Mouse (Mus musculus): ENCODE measurements around the gene Gm20431.

Gm20431 gene

DNA sequence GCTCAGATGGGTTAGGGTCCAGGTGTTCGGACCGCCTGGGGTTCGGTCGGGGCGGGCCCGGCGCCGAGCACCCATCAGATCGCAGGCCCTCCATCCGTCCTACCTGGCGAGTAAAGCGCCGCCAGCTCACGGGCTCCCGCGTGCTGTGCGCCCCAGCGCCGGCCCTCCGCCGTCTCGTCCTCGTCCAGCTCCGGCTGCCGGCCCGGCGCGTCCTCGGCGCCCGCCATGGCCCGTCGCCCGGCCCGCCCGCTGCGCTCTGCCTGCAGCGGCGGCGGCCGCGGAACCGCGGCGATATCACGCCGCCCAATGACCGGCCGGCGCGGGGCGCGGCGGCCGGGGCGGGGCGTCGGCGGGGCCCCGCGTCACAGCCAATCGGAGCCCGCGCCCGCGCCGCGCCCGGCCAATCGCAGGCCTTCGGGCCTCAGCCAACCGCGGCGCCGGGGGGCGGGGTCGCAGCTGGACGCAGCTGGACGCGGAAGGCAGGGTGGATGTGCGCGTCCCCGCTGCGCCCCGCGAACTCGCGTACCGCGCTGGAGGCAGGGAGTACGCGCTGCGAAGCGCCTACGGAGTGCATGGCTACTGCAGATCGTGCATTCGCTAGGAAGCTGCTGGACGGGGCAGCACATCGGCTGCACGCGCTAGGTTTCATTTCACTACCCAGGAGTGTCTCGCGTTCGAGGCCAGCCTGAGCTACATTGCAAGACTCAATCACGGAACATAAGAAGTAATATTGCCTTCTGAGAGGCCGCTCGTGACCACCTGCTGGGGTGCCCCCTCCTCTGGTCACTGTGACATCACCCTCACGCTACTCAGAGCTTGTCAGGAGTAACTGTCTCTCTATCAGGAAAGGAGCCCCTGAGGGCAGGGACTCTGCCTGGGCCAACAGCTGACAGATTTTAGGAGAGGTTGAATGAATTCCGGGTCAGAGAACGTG, at the start of gene Gm20431:
Gene Gm20431 (minus strand): TSS at position 227 of the 934 bp plus-strand sequence.
- peak; percentile 94 for DNase-seq (ENCODE audit: low spot score)

DNA sequence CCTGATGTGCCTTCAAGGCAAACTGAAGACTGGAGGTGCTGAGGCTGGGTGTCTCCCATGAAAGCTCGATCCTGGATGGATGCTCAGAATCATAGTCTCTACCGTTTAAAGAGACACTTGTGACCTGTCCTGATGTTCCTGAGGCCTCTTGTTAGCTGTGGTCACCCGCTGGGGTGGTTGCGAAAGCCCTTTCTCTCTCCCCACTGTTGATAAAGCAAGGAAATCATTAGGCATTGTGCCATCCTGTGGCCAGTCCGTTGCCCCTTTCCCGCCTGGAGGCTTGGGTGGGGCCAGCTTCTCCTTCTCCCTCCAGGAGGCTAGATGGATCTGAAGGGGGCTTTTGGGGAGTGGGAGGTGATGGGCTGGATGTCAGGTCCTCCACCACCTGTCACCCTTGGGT, 49.3 kb upstream of the Gm20431 start:
- no peak for DNase-seq (ENCODE audit: low spot score)

DNA sequence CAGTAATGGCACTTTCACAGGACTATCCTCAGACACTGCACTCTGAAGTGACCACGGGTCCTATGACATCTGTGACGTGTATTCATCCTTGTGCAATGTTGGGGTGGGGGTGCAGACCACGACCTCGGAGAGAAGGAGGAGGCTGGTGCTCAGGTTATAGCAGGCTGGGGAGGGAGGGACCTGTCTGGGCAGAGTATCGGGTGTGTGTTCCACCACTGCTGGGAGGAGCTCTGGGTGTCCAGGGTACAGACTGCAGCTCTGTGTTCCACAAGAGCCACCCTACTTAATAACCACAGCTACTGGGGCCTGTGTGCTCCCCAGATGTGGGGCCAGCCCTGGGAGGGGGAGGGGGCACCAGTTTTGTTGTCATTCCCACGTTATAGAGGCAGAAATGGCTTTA, 48.7 kb upstream of the Gm20431 start:
- DNase-seq (ENCODE audit: low spot score), result no peak

DNA sequence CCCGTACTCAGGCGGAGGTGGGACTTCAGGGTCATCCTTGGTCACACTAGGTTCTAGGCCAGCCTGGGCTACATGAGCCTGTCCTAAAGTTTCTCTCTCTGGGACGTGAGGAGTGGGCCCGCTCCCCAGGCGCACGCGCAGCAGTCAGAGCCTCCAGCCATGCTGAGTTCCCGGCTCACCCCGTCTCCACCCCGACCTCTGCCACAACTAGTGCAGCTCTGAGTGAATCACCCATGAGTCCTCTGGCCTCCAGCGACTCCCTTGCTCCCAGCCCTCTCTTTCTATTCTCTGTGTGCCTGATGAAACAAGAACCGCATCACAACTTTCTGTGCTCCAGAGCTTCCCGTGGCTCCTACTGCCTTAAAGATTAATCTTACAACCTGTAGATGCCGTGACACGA, 47.1 kb upstream of the Gm20431 start:
- no peak for DNase-seq (ENCODE audit: low spot score)

DNA sequence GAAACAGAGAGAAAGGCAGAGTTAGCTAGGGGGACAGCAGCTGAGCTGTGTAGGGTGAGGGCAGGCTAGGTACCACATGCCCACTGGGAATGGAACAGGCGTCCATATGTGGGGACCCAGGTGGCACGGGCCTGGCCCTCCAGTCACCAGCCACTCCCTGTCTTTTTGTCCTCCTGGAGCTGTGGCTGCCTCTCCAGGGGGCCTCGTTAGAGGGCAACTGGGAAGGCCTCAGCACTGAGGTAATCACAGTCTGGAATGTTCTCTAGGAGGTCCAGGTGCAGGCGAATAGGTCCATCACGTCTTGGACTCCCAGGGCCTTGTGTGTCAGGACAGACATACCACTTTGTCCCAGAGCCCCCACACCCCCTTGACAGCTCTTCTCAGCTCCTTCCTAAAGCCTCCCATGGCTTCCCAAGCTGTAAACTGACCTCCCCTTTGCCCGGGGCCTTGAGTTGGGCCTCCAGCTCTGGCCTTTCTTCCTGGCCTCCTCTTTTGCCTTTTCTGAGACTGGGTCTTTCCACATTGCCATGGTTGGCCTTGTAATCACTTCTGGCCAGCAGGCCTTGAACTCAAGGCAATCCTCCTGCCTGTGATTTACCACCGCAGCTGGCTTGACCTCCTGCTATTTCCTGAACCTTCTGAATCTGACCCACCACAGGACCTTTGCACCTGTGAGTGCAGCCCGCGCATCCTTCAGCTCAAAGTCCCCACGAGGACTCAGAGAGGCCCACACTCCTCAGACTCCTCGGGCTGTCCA, 45.1 kb upstream of the Gm20431 start:
- no peak for DNase-seq (ENCODE audit: low spot score)

DNA sequence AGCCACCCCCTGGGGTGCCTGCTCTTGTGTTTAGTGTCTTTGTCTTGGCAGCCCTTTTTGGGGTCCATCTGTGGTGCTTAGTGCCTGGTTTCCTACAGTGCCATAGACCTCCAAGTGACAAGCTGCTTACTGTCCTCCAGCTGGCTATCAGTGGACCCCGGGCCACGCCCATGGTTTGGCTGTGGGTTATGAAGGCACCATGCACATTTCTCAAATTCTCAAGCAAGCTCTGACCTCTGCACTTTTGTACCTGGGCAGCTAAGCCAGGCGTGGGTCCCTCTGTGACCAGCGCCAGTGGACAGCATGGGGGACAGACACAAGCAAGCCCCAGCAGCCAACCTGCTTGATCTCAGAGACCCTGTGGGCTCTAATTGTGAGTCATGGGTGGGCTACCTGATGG, 43.1 kb upstream of the Gm20431 start:
- DNase-seq (ENCODE audit: low spot score), result no peak

DNA sequence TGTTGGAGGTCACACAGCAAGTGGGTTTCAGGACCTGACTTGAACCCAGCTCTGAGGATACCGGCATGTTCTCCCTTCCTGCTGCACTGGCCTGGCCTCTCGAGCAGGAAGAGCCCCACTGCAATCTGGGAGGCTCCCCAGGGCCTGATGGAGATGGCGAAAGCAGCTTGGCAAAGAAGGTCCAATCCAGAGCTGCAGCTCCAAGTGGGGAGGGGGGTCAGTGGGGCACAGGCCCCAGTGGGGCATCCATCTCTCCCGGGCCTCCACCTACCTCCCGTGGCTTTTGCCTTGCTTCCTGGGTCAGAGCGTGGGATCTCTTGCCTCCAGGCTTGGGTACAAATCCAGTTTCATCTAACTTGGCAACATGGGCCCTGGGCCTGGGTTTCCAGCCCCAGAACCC, 40.8 kb upstream of the Gm20431 start:
- DNase-seq (ENCODE audit: low spot score), result no peak

DNA sequence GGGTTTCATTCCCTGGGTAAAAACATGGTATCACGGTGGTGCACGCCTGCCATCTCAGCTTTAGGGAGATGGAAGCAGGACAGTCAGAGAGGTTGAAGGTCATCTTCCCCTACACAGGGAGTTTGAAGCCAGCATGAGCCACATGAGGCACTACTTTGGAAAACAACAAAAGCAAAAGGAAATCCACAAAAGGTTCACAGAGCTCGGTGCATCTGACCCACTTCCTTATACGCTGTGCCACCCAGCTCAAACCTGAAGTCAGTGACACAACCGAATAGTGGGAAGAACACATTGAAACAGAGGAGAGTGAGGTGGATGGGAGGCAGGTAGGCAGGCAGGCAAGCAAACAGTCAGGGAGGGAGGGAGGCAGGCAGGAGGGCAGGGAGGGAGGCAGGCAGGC, 40.2 kb upstream of the Gm20431 start:
- DNase-seq (ENCODE audit: low spot score), result no peak

DNA sequence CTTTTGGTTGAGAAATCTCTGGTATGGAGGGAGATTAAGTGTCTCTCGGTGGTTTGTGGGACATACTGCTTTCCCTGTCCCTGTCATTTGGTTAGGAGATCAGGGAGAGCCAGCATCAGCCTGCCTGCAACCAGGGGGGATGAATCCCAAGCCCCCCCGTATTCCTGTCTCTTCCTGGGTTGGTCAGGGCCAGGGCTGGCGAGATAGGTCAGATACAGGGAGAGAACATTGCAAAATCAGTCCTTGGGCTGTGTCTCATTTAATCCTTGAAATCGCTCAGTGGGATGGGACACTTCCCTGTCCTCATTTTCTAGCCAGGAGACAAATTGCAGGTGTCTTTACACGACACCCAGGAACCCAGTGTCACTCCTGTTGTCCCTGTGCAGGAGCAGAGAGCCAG, 38.7 kb upstream of the Gm20431 start:
- DNase-seq (ENCODE audit: low spot score), result no peak

DNA sequence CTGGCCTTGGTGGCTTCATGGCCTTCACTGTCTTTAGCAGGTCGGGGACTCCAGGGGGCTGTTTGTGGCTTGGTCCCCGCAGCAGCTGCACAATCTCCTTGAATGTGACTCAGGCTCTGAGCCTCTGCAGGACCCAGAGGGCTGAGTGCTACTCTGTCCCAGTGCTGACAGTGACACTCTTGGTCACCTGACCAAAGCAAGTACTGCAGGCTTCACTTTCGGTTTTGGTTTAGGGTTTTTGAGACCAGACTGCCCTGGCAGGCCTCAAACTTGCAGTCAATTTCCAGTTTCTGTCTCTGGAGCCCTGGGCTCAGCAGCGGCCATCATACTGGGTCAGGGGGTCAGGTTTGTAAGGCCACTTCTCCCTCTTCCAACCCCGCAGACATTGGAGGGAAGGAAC, 36.6 kb upstream of the Gm20431 start:
- DNase-seq (ENCODE audit: low spot score), result no peak

DNA sequence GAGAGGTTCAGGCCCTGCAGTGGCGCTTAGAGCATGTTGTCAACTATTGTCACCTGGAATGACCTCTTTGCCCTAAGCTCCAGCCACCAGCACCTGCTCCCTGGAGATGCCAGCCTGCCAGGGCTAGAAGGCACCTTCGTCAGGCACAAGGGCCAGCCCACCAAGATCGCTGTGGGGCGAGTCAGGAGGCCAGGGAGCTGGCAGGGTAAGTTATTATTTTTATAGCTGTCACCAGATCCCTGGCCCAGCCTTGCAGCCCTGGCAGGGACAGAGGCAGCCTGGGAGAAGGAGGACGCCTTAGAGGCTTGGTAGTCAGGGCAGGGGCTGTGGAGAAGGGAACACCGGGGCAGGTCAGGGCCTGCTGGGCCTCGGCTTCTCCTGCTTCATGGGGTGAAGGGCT, 34.8 kb upstream of the Gm20431 start:
- DNase-seq (ENCODE audit: low spot score), result no peak

DNA sequence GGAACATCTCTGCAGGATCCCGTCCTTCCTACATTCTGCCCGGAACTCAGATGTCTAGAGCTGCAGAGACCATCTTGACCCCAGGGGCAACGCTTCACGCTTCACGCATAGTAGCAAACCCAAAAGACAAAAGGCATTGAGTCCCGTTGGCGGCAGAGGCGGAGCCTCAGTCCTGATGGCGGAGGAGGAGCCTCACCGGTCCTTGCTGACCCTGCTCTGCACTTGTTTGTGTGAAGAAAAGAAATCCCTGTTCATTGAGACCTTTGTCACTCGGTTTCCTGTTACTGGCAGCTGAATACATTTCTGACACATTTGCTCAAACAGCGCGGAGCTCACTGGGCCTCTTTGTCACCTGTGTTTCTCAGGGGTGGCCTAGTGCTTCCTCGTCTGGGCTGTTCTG, 34.2 kb upstream of the Gm20431 start:
- no peak for DNase-seq (ENCODE audit: low spot score)

DNA sequence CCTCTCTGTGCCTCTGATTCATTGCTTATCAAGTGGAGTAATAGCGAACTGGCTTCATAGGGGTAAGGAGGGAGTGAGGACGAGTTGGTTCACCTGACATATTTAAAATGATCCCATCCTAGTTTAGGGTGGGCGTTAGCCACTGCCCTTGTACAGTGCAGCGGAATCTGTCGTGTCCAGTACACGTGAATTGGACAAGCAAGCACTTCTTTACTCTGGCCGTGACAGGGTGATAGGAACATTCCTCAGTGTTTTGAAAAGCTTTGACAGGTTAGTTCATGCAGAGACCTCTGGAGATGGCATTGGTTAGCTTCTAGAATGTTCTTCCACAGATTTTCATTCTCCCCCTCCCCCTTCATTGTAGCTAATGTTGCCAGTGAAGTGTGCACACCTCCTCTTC, 33.7 kb upstream of the Gm20431 start:
- no peak for DNase-seq (ENCODE audit: low spot score)

DNA sequence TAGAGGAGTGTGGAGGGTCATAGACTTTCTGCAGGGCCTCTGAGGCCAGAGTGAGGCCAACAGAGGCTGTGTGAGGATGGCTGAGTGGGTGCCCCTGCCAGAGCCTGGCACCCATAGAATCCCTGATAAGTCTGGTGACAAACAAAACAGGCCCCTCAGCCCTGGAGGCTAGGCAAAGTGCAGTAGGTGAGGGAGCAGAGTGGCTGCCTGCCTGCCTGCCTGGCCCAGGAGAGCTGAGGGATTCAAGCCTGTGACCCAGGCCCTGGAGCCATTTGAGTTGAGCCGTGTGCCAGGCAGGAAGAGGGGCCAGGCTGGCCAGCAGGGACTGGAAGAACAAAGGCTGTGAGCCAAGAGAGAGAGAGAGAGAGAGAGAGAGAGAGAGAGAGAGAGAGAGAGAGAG, 32.9 kb upstream of the Gm20431 start:
- DNase-seq (ENCODE audit: low spot score), result no peak

DNA sequence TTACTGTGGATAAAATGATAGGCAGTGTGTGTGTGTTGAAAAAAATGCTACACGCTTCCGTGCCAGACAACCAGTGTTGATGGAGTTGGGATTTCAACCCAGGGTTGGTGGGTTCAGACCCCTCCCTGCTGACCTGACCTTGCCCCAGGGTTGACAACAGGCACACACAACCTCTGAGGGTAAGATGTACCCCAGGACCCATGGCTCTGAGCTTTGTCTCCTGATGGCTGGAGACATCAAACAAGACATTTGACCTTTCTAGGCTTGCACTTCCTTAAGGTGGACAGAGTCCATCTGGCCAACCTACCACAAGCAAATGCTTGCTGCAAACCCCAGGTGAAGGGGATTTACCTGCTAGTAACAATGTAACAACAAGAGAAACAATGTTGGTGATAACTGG, 32.2 kb upstream of the Gm20431 start:
- DNase-seq (ENCODE audit: low spot score), result no peak

DNA sequence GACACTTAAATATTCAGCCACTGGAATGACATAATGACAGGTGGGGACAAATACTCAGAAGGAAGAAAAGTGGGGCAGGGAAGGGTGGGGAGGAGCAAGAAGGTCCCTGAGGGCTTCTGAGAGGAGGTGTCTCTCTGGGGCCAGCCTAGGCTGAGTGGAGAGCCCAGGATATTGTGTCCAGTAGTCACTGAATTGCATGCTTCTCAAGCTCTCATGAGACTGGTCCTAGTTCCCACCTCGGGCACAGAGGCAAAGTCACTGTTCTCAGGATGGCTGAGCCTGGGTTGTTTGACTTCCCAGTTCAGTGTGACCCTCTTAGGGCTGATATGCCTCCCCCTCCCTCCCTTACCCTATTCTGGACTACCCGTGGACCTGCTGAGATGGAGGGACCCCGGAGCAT, 31.5 kb upstream of the Gm20431 start:
- DNase-seq (ENCODE audit: low spot score), result no peak

DNA sequence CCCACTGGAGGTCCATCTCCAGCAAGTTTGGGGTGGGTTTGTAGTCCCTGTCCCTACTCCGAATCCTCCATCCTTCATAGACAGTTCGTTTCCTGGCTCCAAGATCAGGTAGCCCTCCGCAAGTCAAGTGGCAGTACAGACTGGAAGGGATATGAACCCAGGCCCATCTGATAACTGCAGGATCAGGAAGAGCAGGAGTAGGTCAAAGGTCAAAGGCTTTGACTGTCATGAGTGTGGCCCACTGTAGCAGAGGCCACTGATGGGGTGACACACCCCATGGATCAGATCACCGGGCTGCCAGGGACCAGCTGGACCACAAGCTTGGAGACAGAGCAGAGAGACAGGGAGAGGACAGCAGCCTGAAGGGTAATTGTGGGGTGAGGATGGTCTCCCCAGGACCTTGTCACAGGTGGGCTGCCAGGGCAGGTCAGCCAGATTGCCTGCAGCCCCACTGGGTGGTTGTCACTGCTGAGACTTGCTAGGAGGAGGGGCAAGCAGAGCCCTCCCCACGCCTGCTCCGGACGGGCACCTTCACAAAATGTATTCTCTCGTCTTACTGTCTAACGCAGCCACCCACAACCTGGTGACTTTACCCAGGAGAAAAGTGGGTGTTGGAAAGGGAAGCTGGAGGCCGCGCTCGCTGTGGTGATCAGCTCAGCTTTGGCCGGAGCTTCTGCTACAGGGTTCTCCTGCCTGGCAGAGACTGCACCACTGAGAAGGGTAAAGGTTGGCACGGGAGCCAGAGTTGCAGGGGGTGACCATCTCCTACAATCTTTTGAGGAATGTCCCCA, 30.8 kb upstream of the Gm20431 start:
- no peak for DNase-seq (ENCODE audit: low spot score)

DNA sequence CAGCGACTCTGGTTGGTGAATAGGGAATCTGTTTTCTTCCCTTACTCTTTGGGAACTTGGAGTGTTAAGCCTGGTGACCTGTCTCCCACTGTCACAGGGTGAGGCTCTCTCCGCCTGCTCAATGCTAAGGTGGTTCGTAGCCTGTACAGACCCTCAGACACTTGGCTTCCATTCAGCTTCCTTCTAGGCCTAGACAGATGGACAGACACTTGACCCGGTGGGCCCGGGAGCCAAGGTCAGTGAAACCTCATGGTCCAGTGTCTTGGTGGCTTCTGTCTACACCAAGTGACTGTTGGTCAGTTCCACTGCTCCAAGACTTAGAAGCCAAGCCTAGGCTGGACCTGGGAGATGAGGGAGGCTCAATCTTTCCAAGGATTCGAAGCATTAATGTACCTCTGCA, 30.1 kb upstream of the Gm20431 start:
- DNase-seq (ENCODE audit: low spot score), result no peak

DNA sequence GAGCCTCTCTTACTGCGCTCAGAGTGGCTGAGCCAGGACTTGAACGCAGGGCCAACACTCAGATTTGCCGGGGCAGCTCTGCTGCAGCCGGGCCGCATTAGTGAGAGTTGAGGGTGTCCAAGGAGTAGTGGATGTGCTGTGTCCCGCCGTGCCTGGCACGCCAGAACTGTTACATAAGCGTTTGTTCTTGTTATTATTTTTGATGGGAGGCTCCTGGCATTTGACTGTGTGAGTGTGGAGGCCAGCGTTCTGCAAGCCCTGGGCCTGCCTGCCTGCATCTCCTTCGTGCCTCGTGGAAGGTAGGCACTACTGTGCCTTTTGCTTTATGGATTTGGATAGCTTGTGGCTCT, 29.6 kb upstream of the Gm20431 start:
- no peak for DNase-seq (ENCODE audit: low spot score)

DNA sequence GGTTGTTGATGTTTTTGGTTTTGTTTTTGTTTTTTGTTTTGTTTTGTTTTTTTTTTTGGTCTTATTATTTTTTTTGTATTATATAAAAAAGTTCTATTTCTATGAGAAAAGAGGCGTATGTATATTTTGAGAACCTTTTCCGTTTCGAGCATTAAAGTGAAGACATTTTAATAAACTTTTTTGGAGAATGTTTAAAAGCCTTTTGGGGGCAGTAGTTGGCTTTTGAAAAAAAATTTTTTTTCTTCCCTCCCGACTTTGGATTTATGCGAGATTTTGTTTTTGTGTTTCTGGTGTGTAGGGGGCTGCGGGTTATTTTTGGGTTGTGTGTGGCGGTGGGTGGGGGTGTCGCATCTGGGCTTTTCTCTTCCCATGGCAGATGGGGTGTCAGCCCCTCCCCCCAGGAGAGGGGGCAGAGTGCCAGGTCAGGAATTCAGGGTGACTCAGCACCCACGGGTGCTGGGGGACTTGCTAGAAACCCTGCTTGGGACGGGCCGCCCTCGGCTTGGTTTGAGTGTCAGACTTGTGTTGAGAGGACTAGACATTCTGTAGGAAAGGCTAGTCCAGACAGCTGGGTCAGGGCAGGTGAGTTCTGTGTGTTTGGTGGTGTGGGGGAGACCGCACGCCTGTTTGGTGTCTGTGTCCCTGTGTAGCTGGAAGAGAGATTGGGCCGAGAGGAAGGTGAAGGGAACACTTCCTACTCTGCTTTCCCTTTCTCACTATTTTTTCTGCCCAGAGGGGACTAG, 29.1 kb upstream of the Gm20431 start:
- no peak for DNase-seq (ENCODE audit: low spot score)

DNA sequence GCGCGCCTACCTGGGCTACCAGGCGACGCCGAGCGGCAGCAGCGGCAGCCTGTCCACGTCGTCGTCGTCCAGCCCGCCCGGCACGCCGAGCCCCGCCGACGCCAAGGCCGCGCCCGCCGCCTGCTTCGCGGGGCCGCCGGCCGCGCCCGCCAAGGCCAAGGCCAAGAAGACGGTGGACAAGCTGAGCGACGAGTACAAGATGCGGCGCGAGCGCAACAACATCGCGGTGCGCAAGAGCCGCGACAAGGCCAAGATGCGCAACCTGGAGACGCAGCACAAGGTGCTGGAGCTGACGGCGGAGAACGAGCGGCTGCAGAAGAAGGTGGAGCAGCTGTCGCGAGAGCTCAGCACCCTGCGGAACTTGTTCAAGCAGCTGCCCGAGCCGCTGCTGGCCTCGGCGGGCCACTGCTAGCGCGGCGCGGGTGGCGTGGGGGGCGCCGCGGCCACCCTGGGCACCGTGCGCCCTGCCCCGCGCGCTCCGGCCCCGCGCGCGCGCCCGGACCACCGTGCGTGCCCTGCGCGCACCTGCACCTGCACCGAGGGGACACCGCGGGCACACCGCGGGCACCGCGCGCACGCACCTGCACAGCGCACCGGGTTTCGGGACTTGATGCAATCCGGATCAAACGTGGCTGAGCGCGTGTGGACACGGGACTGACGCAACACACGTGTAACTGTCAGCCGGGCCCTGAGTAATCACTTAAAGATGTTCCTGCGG, 28.4 kb upstream of the Gm20431 start, which contains the start of gene Tmem189:
Gene Tmem189 (minus strand): TSS at position 322 of the 718 bp plus-strand sequence.
- peak; percentile 60 for DNase-seq (ENCODE audit: low spot score)
